Mouse (Mus musculus) cerebellum, postnatal 25 days (tissue): ENCODE data around the gene Hist1h3f.
"Not testable (repeated sequence)": the region's sequence is repeated elsewhere in the genome, so short reads cannot be mapped to it uniquely, and the experiment has no call there.

Source experiments
- DNase-seq, 2 experiments: peaks; one replicate each; pipeline ENCODE4 v3.0.0; 2021; ENCODE audit warnings: mixed read lengths in 2 of 2

Hist1h3f gene

DNA sequence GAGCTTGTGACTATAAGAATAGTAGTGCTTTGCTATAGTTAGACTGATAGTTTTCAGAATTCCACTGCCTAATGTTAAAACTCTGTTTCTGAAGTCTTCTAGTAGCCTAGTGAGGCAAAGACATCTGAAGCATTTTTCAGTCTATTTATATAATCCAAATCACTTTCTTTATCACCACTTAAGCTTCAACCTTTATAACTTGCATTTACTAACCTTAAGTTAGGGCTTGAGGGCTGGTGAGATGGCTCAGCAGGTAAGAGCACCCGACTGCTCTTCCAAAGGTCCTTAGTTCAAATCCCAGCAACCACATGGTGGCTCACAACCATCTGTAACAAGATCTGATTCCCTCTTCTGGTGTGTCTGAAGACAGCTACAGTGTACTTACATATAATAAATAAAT lies 4.0 kb upstream of the Hist1h3f start:
- not testable (repeated sequence) for DNase-seq

- DNase-seq, result no peak
Measured at GRCm38 (mm10) chr13:23541497-23541896, 2.4 kb upstream of the Hist1h3f start.

- not testable (repeated sequence) for DNase-seq
Measured at GRCm38 (mm10) chr13:23542225-23542980, 1.4 kb upstream of the Hist1h3f start.

DNA sequence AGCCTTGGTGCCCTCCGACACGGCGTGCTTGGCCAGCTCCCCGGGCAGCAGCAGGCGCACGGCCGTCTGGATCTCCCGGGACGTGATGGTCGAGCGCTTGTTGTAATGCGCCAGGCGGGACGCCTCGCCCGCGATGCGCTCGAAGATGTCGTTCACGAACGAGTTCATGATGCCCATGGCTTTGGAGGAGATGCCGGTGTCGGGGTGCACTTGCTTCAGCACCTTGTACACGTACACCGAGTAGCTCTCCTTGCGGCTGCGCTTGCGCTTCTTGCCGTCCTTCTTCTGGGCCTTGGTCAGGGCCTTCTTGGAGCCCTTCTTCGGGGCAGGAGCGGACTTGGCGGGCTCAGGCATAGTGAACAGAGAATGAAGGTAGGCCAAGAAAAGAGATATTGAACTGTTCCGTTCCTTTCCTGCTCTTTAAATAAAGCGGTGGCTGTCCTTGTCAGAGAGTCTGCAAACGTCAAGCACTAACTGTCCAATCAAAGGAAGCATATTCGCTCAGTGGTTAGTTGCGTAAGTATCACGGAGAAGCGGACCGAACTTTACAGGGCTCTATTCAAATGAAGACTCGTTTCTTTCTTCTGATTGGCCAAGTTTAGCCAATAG lies 749 bp upstream of the Hist1h3f start, which contains the start of gene Hist1h2bh:
Gene Hist1h2bh (minus strand): TSS at position 394 of the 609 bp plus-strand sequence.
- peak; percentile 42 to 54 for DNase-seq

GRCm38 (mm10) chr13:23544787-23545120 lies 902 bp downstream of the Hist1h3f start:
- peak; percentile 26 to 35 for DNase-seq

DNA sequence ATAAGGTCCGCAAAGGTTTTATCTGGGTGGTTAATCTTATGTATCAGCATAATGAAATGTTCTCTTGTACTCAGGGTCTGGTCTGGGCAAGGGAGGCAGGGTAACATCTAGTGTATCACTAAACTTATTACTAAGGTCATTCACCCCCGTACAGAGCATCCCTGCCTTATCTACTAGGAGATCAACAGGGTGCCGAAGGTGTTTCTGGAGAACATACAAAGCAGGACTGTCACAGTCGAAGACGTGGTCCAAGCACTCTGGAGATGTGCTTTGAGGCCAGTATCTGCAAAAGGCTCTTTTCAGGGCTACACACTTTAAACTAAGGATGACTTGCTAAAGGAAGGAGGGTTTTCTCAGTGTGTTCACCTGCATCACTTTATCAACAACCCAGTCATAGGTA lies 2.8 kb downstream of the Hist1h3f start:
- no peak for DNase-seq

GRCm38 (mm10) chr13:23550761-23551145 lies 6.9 kb downstream of the Hist1h3f start:
- DNase-seq, result no peak

DNA sequence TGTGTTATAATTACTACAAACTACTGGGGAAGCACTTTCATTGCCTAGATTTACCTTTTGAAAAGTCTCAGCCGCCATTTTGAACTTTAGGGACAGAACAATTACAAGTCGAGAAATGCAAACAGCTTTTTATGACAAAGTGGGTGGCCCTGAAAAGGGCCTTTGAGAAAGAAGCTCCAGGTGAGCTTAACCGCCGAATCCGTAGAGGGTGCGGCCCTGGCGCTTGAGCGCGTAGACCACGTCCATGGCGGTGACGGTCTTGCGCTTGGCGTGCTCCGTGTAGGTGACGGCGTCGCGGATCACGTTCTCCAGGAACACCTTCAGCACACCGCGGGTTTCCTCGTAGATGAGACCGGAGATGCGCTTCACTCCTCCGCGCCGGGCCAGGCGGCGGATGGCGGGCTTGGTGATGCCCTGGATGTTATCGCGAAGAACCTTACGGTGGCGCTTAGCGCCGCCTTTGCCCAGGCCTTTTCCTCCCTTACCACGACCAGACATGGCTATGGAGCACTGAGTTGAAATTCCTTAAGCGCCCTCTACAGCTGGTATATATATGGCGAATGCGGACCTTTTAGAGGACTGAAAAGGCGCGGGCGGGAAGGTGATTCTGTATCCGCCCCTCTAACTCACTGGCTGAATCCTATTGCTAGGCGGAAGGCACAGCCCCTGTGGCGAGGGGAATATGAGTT lies 7.4 kb downstream of the Hist1h3f start, which contains the start of gene Hist1h4f:
Gene Hist1h4f (minus strand): TSS at position 503 of the 689 bp plus-strand sequence.
- DNase-seq, result peak; percentile 87 to 89

DNA sequence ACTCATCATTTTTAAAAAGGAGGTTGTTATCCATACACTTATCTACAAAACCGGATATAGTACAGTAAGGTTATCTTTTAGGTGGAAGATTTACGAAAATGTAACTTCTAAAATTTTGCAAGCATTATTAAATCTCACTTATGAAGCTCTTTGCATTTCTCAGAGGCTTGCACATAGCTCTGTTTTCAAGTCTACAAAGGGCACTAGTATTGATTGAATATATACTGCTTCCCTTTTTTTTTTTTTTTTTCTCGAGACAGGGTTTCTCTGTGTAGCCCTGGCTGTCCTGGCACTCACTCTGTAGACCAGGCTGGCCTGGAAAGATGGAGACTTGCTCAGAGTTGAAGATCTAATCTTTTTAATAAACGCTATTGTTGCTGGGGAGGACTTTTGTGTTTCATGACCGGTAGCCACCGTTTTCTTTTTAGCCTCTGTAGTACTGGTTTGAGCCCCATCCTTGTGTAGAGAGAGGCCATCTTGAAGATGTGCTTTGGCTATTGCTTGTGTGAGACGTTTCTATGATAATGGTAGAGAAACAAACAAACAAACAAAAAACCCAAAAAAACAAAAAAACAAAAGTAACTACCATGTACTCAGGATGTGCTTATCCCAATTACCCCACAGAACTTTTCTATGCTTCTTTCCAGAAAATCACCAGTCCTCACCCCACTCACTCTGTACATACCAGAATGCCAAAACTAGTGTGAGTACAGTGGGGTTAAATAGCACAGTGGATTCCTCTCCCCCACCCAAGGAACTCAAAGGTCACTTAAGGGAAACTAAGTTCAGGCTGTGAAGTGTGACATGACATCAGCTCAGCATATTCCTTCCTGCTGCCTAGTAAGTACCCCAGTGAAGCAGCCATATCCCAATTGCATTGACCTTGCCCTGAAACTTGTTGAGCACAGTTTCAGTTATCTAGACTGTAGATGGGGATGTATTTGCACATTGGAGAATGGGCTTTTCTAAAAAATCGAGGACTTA lies 8.4 kb downstream of the Hist1h3f start:
- DNase-seq, result no peak

DNA sequence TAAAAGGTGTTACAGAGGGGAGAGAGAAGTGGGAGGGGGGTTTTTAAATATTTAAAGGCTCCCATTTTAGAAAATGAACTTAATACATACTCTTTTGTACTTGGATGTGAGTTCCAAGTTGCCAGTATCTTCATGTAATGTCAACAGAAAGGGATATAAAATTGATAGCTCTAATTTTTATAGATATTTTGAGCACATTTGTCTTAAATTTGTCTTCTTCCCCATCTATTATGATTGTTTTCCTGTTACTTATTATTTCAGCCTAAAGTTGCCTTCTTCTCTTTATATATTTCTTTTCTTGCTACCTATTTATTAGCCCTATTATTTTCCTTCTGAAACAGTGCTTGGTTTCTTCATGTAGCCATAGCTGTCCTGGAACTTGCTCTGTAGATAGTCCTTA lies 9.1 kb downstream of the Hist1h3f start, which contains the start of gene Hist1h1d:
Gene Hist1h1d (plus strand): TSS at position 301 of the 400 bp plus-strand sequence.
- no peak for DNase-seq

GRCm38 (mm10) chr13:23554393-23554792 lies 10.5 kb downstream of the Hist1h3f start:
- DNase-seq, result no peak

GRCm38 (mm10) chr13:23554925-23555838 lies 11.3 kb downstream of the Hist1h3f start:
- DNase-seq, result peak; percentile 77 to 83

DNA sequence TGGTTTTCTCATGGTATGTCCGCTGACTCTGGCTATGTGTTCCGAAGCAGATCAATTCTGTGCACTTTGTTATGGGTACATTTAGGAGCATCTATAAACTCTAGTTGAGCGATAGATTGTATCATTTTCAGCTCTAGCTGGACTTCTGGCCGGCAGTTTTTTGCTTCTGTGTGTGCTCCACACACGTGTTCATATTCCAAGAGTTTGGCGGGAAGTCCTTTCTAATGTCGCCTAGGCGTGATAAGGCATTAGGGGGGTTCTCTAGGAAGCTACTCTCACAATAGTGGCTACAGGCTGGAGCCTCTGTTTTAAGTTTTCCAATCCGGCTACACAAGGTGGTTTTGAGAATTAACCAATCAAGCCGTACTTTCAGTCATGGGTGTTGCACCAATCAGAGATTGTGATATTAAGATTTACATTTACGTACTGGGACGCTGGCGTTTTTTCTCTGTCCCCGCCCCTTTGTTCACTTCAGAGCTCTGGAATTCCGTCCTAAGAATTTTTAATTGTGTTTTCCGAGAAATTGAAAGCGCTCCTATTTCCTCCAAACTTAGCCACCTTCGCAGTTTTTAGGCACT lies 12.1 kb downstream of the Hist1h3f start:
- peak; percentile 64 to 77 for DNase-seq

DNA sequence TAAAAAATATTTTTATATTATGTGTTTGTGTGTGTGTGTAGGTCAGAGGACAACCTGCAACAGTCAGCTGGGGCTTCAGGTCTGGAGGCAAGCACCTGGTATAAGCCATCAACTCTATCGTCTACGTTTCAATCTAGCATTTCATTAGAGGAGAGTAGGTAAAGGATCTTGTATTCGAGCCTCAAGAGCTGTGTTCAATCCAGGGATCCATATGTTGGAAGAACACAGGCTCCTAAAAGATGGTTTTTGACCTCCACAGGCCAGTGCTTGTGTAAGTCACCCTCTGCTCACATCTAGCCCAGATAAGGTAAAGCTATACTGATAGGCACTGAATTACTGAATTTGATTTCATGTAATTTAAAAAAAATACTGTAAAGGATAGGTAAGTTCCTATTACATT lies 13.1 kb downstream of the Hist1h3f start:
- no peak for DNase-seq

DNA sequence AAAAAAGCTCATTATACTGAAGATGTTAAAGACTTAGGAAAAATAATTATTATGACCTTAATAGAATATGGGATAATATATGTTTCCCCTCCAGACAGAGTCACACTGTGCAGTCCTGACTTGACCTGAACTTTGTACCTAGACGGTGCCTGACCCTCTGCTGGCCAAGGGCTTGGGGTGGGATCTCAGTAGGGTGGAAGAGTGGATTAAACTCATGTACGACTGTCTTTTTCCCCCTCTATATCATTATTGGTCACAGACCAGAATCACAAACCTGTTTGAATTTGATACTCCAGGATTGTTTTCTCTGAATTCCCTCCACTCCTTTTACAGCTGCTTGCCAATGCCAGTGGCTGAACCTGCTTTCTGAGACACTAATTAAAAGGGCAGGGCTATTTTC lies 16.8 kb downstream of the Hist1h3f start:
- DNase-seq, result not testable (repeated sequence)

DNA sequence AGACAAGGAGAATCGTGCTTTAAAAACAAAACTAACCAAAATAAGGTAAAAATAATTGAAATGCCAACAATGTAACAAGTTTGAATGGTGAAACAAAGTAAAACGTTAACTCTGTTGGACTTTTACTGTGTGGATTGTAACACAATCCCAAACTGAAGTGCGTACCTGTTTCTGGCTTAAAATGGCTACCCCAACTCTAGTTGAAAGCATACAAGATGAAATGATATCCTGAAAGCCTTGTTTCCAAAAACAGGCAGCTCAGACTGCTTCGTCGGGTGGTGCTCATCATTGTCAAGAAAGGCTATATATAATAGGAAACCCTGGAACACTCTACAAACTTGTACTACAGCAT lies 17.7 kb downstream of the Hist1h3f start:
- not testable (repeated sequence) for DNase-seq

GRCm38 (mm10) chr13:23561883-23562659 lies 18.2 kb downstream of the Hist1h3f start, which contains the start of gene Hist1h3e:
TSS of gene Hist1h3e (minus strand) at chr13:23562369.
- DNase-seq, result peak; percentile 92

GRCm38 (mm10) chr13:23562699-23563462 lies 19.0 kb downstream of the Hist1h3f start:
- DNase-seq, result peak in 1 of 2 experiments; percentile 39

DNA sequence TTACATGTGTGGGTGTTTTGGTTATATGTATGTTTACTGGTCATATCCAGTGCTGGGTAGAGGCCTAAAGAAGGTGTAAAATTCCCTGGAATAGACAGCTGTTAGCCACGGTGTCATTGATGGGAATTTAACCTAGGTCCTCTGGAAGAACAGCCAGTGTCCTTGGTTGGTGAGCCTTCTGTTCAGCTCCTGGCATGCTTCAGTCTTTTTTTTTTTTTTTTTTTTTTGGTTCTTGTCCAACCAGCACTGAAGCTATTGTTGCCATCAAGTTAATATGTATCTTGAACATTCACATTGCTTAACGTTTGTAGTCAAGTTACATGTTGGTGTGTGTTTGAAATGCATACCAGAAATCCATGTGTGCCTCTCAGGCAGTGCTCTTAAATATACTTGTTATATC lies 20.6 kb downstream of the Hist1h3f start:
- no peak for DNase-seq
